Mouse (Mus musculus) forebrain, embryonic 13.5 days (tissue): Measurements from ENCODE around the gene Rpgrip1. TPM values are rescaled to one million over a fixed set of nuclear protein-coding genes. Genes with fewer than 3 reads are reported as not detected.

ENCODE experiments used
- ATAC-seq: fragments of 200-750 bp; cut with Nextera tagmentation; 2 replicates; pipeline ENCODE4 v1.8.0; 2017
- H3K27ac ChIP-seq: fragments of 300-500 bp; sonication (generic); 2 replicates; pipeline ENCODE4 v1.5.1; 2015; ENCODE audit warnings: inconsistent platforms, mild to moderate bottlenecking, moderate library complexity
- H3K27me3 ChIP-seq: fragments of 300-500 bp; sonication (generic); 2 replicates; pipeline ENCODE4 v1.6.1; 2015; ENCODE audit warnings: mild to moderate bottlenecking, inconsistent platforms
- H3K36me3 ChIP-seq: fragments of 300-500 bp; sonication (generic); 2 replicates; pipeline ENCODE4 v1.6.1; 2015; ENCODE audit warnings: mild to moderate bottlenecking, inconsistent platforms; ENCODE audit not compliant: poor library complexity, severe bottlenecking
- H3K4me1 ChIP-seq: fragments of 300-500 bp; sonication (generic); 2 replicates; pipeline ENCODE4 v1.6.1; 2015; ENCODE audit warnings: inconsistent platforms
- H3K4me2 ChIP-seq: fragments of 300-500 bp; sonication (generic); 2 replicates; pipeline ENCODE4 v1.6.1; 2015; ENCODE audit warnings: inconsistent platforms, mild to moderate bottlenecking, moderate library complexity
- H3K4me3 ChIP-seq: fragments of 300-500 bp; sonication (generic); 2 replicates; pipeline ENCODE4 v1.5.1; 2015; ENCODE audit warnings: mild to moderate bottlenecking, inconsistent platforms
- H3K9ac ChIP-seq: fragments of 300-500 bp; sonication (generic); 2 replicates; pipeline ENCODE4 v1.6.1; 2015; ENCODE audit warnings: mild to moderate bottlenecking, inconsistent platforms
- H3K9me3 ChIP-seq: fragments of 300-500 bp; sonication (generic); replicated peaks from 2 replicates; pipeline ENCODE4 v1.6.1; 2016; ENCODE audit warnings: inconsistent platforms
- WGBS: fragments of 180-500 bp; shearing (Covaris S2); methylation state at CpG from one replicate; pipeline ENCODE4 v1.1.7; 2015; 5-methylcytosine and 5-hydroxymethylcytosine counted together
- polyA plus RNA-seq: library from polyadenylated mRNA; unstranded; fragments of >200 nt; fragmentation: Nextera tagmentation; extraction: Ambion mirVana; gene quantifications from 2 replicates; pipeline ENCODE4 v1.2.1, GENCODE M21; 2015

Gene Rpgrip1
- polyA plus RNA-seq, 1 experiment from 2014 or later, result 82.5 TPM

GRCm38 (mm10) chr14:52103474-52103855 is 7.0 kb upstream of the Rpgrip1 start:
- peaks cover 52% of the 10 kb centered on the region for H3K4me1 ChIP-seq
- peaks cover 9% of the 10 kb centered on the region for H3K36me3 ChIP-seq
- peak overlapping the region; percentile 68 for H3K4me3 ChIP-seq
- no peaks in the 10 kb centered on the region for H3K27me3 ChIP-seq
- peak overlapping the region; percentile 99 for H3K9ac ChIP-seq
- peak overlapping the region; percentile 67 for H3K4me2 ChIP-seq
- H3K27ac ChIP-seq, result peak overlapping the region; percentile 96
- WGBS, result under 1% methylated on average over 30 of the region's 30 CpGs
- no peaks in the 10 kb centered on the region for H3K9me3 ChIP-seq
- no peak for ATAC-seq

GRCm38 (mm10) chr14:52103856-52104676 is 6.4 kb upstream of the Rpgrip1 start, which contains the start of gene Hnrnpc:
TSS of gene Hnrnpc (minus strand) at chr14:52104028.
- Histone ChIP-seq H3K4me2 (peak within 1 kb of the TSS; percentile 67), H3K27ac (peak within 1 kb of the TSS; percentile 96), H3K36me3 (peaks cover 9% of the 10 kb centered on the region), H3K27me3 (no peaks in the 10 kb centered on the region), H3K4me1 (peaks cover 46% of the 10 kb centered on the region), H3K4me3 (peak within 1 kb of the TSS; percentile 68), H3K9ac (peak within 1 kb of the TSS; percentile 99), H3K9me3 (no peaks in the 10 kb centered on the region)
- ATAC-seq, result peak; percentile 99
- 0% methylated on average over 50 of the region's 50 CpGs for WGBS

DNA sequence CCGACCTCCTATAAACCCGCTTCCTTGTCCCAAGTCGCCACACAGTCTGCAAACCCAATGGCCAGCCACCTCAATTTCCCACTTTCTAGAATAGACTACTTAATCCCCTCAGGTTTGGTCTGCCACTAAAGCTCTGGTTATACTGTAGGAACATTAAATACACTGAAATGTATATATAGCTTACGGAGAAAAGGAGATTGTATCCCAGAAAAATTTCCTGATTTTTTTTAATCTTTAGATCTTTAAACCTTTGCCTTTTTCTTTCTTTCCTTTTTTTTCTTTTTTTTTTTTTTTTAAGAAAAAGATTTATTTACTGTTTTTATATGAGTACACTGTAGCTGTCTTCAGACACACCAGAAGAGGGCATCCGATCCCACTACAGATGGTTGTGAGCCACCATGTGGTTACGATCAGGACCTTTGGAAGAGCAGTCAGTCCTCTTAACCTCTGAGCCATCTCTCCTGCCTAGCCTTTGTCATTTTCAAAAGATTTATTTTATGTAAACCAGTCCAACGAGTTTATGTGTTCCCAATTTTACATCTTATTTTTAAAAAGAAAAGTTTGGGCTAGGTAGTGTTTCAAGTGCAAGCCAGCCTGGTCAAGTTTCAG is 5.7 kb upstream of the Rpgrip1 start:
- whole genome bisulfite sequencing, result 40% methylated on average over 7 of the region's 7 CpGs

DNA sequence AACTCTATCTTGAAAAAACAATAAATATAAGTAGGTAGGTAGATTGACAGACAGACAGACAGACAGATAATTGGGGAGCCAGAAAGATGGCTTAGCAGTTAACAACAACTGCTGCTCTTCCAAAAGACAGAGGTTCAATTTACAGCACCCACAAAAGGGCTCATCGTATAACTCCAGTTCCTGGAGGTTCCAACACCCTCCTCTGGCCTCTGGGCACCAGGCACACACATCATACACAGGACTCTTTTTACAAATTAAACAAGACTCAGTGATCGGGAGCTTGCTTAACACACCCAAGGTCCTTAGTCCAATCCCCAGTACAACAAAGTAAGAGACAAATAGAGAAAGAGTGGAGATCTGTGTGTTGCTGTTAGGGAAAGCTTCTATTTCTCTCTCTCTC is 5.2 kb upstream of the Rpgrip1 start:
- Histone ChIP-seq H3K27me3 (no peaks in the 10 kb centered on the region), H3K4me3 (no peak overlapping the region), H3K9me3 (no peaks in the 10 kb centered on the region), H3K4me1 (peaks cover 37% of the 10 kb centered on the region), H3K4me2 (no peak overlapping the region), H3K36me3 (peaks cover 9% of the 10 kb centered on the region), H3K9ac (no peak overlapping the region), H3K27ac (no peak overlapping the region)
- 87% methylated on average over 2 of the region's 2 CpGs for WGBS
- ATAC-seq, result no peak

More for the DNA sequence above, 5.7 kb upstream of the Rpgrip1 start:
- H3K27ac ChIP-seq, result peak overlapping the region; percentile 83
- no peaks in the 10 kb centered on the region for H3K9me3 ChIP-seq
- H3K4me2 ChIP-seq, result peak overlapping the region; percentile 55
- H3K4me1 ChIP-seq, result peaks cover 43% of the 10 kb centered on the region
- peak overlapping the region; percentile 53 for H3K9ac ChIP-seq
- peak overlapping the region; percentile 33 for H3K4me3 ChIP-seq
- peaks cover 9% of the 10 kb centered on the region for H3K36me3 ChIP-seq
- no peaks in the 10 kb centered on the region for H3K27me3 ChIP-seq
- no peak for ATAC-seq

DNA sequence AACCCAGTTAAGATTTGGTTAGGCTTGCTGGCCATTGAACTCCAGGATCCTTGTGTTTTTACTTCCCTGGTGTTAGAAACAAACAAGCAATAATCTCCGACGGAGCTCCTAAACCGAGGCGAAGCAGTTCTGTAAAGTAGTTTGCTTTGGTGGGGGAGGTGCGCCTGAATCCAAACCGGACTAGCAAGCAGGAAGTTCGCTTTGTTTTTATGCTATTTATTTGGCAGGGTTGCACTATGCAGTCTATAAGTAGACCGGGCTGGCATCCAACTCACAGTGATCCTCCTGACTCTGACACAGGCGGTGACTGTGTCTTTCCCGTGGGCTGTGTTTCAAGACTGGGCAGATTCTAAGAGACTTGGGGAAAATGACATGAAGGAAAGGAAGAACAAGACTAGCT is 3.8 kb upstream of the Rpgrip1 start:
- 0 out of 2 replicates have a peak overlapping the region, but pooled peaks have one; percentile 7 for H3K9ac ChIP-seq
- WGBS, result 23% methylated on average over 10 of the region's 10 CpGs
- peak overlapping the region; percentile 60 for H3K27ac ChIP-seq

GRCm38 (mm10) chr14:52108025-52108424 is 2.5 kb upstream of the Rpgrip1 start:
- H3K9ac ChIP-seq, result no peak overlapping the region
- WGBS, result 84% methylated on average over 2 of the region's 2 CpGs
- H3K9me3 ChIP-seq, result no peaks in the 10 kb centered on the region
- H3K27me3 ChIP-seq, result no peaks in the 10 kb centered on the region
- no peak overlapping the region for H3K4me3 ChIP-seq
- H3K36me3 ChIP-seq, result no peaks in the 10 kb centered on the region
- ATAC-seq, result no peak
- H3K4me2 ChIP-seq, result no peak overlapping the region
- H3K4me1 ChIP-seq, result peaks cover 11% of the 10 kb centered on the region; the same call in 1 of the 2 replicates
- no peak overlapping the region for H3K27ac ChIP-seq

More for the DNA sequence above, 3.8 kb upstream of the Rpgrip1 start:
- Histone ChIP-seq H3K36me3 (peaks cover 4% of the 10 kb centered on the region), H3K27me3 (no peaks in the 10 kb centered on the region), H3K4me2 (peak overlapping the region; percentile 21), H3K9me3 (no peaks in the 10 kb centered on the region), H3K4me3 (no peak overlapping the region), H3K4me1 (peaks cover 24% of the 10 kb centered on the region)
- ATAC-seq, result no peak

DNA sequence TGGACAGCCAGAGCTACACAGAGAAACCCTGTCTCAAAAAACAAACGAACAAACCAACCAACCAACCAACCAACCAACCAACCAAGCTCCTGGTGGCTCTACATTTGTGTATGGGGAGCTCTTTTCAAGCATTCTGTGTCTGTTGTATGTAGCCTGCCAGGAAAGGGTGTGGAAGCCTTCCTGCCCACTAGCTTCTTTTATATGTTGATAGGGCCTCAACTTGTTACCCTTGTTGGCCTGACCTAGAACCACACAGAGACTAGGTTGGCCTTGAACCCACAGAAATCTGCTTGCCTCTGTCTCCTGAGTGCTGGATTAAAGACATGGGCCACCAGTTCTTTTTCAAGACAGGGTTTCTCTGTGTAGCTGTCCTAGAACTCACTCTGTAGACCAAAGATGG is 3.6 kb downstream of the Rpgrip1 start:
- Histone ChIP-seq H3K4me1 (peaks cover 7% of the 10 kb centered on the region), H3K4me2 (no peak overlapping the region), H3K9ac (no peak overlapping the region), H3K9me3 (no peaks in the 10 kb centered on the region), H3K4me3 (no peak overlapping the region), H3K27ac (no peak overlapping the region), H3K27me3 (no peaks in the 10 kb centered on the region), H3K36me3 (no peaks in the 10 kb centered on the region)
- no peak for ATAC-seq
- WGBS, result 78% methylated on average over 1 of the region's 1 CpGs

GRCm38 (mm10) chr14:52117241-52117640 is 6.7 kb downstream of the Rpgrip1 start:
- Histone ChIP-seq H3K9ac (no peak overlapping the region), H3K27ac (no peak overlapping the region), H3K9me3 (no peaks in the 10 kb centered on the region), H3K4me1 (peaks cover 11% of the 10 kb centered on the region), H3K27me3 (no peaks in the 10 kb centered on the region), H3K36me3 (no peaks in the 10 kb centered on the region), H3K4me3 (no peak overlapping the region), H3K4me2 (no peak overlapping the region)
- 92% methylated on average over 5 of the region's 5 CpGs for WGBS
- ATAC-seq, result no peak

- Histone ChIP-seq H3K4me3 (peak overlapping the region; percentile 56), H3K36me3 (no peaks in the 10 kb centered on the region), H3K9me3 (no peaks in the 10 kb centered on the region), H3K27me3 (no peaks in the 10 kb centered on the region), H3K4me1 (peaks cover 11% of the 10 kb centered on the region), H3K4me2 (peak overlapping the region; percentile 96), H3K27ac (0 out of 2 replicates have a peak overlapping the region, but pooled peaks have one; percentile 75), H3K9ac (peak overlapping the region; percentile 82)
- ATAC-seq, result peak; percentile 39
- 19% methylated on average over 8 of the region's 8 CpGs for WGBS
Measured at GRCm38 (mm10) chr14:52118456-52118822, 7.9 kb downstream of the Rpgrip1 start.

DNA sequence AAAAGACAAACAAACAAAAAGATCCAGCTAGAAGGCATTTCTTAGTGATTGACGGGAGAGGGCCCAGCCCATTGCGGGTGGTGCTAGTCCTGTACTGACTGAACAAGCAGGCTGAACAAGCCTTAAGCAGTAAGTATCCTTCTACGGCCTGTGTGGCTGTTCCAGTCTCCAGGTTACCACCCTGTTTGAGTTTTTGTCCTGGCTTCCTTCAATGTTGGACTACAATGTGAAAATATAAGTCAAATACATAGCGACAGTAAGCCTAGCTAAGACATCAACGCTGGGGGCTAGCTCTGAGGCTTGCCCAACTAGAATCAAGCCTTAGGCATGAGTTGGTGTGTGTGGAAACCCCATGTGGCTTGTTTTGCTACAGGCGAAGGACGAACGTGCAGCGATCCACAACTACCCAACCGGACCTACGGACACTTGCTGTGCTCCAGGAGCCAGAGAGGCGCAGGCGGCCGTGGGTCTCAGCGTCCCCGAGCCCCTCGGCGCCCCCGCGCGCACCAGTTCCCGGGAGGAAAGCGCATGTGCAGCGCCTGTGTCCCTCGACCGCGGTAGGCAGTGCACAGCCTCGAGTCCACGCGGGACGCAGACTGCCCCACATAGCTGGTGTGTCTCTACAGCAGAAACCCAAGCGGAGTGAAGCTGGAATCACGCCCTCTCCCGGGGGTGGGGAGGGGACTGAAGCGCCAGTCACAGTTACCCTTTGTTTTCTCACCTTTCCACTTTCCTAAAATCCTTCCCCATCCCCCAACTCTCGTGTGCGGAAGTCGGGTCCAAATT is 8.5 kb downstream of the Rpgrip1 start:
- peak; percentile 89 for ATAC-seq
- Histone ChIP-seq H3K4me3 (peak overlapping the region; percentile 56), H3K9ac (peak overlapping the region; percentile 82), H3K27ac (peak overlapping the region; percentile 75), H3K9me3 (no peaks in the 10 kb centered on the region), H3K27me3 (no peaks in the 10 kb centered on the region), H3K4me1 (peaks cover 11% of the 10 kb centered on the region), H3K36me3 (no peaks in the 10 kb centered on the region), H3K4me2 (peak overlapping the region; percentile 96)
- 1% methylated on average over 38 of the region's 38 CpGs for WGBS

DNA sequence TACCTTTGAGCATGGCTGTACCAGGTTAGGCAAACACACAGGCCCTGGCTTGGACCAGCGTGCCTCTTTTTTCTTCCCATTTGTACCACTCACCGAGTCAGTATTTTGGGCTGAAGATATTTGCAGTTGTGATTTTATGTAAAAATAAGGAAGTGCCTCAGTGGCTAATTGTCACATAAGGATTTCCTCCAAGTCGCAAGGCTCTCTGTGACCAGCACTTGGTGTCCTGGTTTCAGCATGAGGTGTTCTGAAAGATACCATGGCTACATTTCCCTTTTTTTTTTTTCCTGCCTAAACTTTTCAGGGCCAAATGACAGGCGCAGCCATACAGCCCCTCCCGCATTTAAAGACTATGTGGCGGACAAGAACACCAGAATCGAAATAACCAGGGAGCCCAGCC is 9.7 kb downstream of the Rpgrip1 start:
- peak overlapping the region; percentile 96; the same call in 1 of the 2 replicates for H3K4me2 ChIP-seq
- no peak overlapping the region for H3K27ac ChIP-seq
- 62% methylated on average over 7 of the region's 7 CpGs for WGBS
- ATAC-seq, result no peak
- H3K9ac ChIP-seq, result no peak overlapping the region
- H3K27me3 ChIP-seq, result no peaks in the 10 kb centered on the region
- H3K9me3 ChIP-seq, result no peaks in the 10 kb centered on the region
- peak overlapping the region; percentile 56; the same call in 1 of the 2 replicates for H3K4me3 ChIP-seq
- peaks cover 11% of the 10 kb centered on the region for H3K4me1 ChIP-seq
- H3K36me3 ChIP-seq, result no peaks in the 10 kb centered on the region

DNA sequence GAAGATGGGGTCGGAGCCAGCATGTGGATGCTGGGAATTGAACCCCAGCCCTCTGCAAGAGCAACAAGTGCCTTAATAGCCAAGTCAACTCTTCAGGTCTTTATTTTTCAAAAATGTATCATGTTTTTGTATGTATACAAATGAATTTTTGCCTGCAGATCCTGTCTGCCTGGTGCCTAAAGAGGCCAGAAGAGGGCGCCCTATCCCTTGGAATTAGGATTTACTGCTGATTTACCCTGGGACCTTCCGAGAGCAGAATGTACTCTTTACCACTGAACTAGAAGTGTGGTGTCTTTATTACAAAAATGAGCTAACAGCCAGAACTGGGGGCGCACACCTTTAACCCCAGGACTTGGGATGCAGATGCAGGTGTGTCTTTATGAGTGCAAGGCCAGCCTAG is 13.4 kb downstream of the Rpgrip1 start:
- ATAC-seq, result peak; percentile 16; the same call in 1 of the 2 replicates
- WGBS, result 21% methylated on average over 4 of the region's 4 CpGs
- no peak overlapping the region for H3K27ac ChIP-seq

More for the DNA sequence above, 13.4 kb downstream of the Rpgrip1 start:
- no peaks in the 10 kb centered on the region for H3K9me3 ChIP-seq
- H3K27me3 ChIP-seq, result no peaks in the 10 kb centered on the region
- H3K4me3 ChIP-seq, result no peak overlapping the region
- no peak overlapping the region for H3K9ac ChIP-seq
- no peaks in the 10 kb centered on the region for H3K36me3 ChIP-seq
- H3K4me2 ChIP-seq, result no peak overlapping the region
- H3K4me1 ChIP-seq, result peaks cover 5% of the 10 kb centered on the region
